Mouse (Mus musculus) monocyte, adult 5-6 weeks (primary cell): ENCODE data around the gene Ddx28. TPM values are rescaled to one million over a fixed set of nuclear protein-coding genes. Genes with fewer than 3 reads are reported as not detected.

Experiments used
- ATAC-seq: fragments of 153-309, 156-312 bp; replicated peaks from 2 replicates; pipeline ENCODE4 v1.8.0; 2017; ENCODE audit warnings: mild to moderate bottlenecking; ENCODE audit not compliant: low TSS enrichment, insufficient number of reproducible peaks, severe bottlenecking, poor library complexity, low FRiP score
- total RNA-seq: library from RNA; stranded (forward); fragments of 200-1000, 200-491, 200-594 nt; gene quantifications from 3 replicates; pipeline ENCODE4 v1.2.3, GENCODE M21; 2017

The Ddx28 gene
- total RNA-seq, 1 experiment from 2014 or later: 25.7 TPM

DNA sequence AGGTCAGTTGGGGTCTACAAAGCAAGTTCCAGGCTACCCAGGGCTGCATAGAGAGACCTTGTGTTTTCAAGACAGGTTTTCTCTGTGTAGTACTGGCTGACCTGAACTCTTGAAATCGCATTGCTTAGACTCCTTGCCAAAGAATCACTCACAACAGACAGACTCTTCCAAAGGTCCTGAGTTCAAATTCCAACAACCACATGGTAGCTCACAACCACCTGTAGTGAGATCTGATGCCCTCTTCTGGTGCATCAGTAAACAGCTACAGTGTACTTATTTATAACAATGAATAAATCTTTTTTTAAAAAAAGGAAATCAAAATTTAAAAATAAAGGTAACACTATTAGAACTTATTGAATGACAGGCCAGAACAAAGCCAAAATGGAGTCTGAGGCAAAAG, 30.5 kb downstream of the Ddx28 start:
- no peak for ATAC-seq

DNA sequence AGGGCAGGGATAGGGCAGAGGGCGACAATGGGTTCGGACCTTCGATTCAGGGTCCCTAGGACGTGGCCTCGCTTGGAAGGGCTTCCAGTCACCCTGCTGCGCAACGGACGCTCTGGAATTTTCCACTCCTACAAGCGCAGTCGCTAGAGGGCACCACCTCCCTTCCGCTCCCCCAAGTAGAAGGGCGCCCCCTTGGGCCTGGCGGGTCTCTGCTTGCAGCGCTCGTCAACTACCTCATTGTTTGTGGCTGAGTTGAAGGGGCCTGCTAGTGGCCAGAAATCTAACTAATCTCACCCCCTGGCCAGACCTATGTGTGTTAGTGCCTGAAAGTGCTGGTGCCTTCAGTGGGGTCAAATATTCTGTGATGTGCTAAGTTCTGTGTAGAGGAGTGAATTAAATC, 32.4 kb downstream of the Ddx28 start, which contains the start of gene Dpep3:
TSS of gene Dpep3 (minus strand) at position 105 of the 400 bp plus-strand sequence.
- ATAC-seq: no peak

DNA sequence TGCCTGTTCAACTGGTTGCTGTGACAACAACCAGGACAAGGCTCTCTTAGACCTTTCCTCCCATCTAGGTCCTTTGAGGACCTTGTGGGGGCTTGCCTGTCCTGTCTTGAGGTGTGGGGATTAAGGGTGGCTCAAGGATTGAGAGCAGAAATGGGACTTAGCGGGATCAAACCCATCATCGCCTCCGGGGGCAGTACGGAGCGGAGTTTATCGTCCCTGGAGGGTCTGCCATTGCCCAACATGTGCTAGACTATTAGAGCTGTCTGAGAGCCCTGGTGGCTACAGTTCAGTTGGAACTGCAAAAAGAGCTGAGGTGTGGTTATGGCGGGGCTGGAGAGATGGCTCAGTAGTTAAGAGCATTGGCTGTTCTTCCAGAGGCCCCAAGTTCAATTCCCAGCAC, 36.3 kb downstream of the Ddx28 start:
- no peak for ATAC-seq

DNA sequence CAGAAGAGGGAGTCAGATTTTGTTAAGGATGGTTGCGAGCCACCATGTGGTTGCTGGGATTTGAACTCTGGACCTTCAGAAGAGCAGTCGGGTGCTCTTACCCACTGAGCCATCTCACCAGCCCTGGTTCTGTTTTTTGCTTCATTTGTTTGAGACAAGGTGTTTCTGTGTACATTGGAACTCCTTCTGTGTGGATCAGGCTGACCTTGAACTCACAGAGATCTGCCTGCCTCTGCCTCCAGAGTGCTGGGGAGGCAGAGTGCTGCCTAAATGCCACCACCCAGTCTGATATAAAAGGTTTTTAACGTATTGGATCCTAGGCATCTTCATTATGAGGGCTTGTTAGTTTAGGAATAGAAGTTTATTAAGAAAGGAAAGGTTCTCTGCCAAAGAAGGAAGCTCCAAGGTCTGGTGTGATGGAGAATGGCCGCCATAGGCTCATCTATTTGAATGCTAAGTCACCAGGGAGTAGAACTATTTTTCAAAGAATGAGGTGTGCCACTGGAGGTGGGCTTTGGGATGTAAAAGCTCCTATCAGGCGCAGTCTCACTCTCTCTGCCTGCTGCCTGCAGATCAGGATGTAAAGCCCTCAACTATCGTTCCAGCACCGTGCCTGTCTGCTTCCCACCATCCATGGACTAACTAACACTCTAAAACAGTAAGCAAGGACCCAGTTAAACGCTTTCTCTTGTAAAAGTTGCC, 40.5 kb downstream of the Ddx28 start:
- no peak for ATAC-seq

DNA sequence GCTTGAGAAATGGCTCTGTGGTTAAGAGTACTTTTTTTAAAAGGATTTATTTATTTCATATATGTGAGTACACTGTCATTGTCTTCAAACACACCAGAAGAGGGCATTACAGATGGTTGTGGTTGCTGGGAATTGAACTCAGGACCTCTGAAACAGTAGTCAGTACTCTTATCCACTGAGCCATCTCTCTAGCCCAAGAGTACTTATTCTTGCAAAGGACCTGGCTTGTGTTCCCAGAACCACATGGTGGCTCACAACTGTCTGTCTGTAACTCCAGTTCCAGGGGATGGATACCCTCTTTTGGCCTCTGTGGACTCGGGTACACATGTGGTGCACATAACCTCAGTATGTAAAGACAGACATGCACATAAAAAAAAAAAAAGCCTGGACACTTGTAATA, 42.3 kb downstream of the Ddx28 start:
- ATAC-seq: no peak

DNA sequence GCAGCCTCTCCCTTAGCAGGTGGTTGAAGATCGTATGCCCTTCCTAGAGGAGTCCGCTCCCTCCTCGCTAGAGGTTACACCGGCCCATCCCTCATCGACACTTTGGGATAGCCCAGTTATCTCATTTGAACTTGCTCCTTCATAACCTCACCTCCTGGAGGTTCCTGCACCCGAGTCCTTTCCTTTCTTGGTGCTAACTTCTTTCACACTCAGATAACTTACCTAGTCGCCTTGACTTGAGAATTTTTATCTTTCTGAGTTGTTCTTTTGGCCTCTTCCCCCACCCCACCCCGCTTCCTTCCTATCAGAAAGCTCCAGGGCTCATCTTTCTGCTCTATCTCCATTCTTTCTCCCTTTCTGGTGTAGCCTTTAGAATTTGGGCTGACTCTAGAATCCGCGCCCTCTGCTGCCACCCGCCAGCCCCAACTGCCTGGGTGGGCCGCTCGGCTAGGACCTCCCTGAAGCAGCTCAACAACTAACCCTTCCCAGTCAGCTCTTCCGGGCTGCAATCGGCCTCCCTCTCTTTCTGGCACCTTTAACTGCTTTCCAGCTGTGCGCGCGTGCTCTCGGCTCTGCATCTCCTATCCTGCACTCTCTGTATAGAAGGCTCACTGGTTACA, 44.9 kb downstream of the Ddx28 start:
- ATAC-seq: no peak

DNA sequence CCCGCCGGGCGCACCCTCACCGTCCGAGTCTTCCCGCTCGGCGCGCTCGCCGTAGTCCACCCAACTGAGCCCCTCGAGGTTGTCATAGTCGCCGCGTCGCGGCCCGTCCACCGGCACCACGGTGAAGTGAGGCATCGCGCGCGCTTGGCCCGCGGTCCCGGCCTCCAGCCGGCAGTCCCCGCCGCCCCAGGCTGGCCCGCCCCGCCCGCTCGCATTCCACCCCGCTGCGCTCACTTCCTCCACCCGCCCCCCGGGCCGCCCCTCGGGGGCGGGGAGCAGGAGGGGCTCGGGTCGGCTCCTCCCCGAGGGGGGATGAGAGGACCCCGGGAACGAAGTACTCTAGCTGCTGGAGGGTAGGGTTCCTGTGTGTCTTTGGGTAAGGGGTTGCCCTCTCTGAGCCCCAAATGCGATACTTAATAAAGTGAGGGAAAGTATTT, 45.8 kb downstream of the Ddx28 start, which contains the start of gene Slc12a4:
TSS of gene Slc12a4 (minus strand) at position 193 of the 437 bp plus-strand sequence.
- 0 out of 2 replicates have a peak, but pooled peaks have one; percentile 14 for ATAC-seq

DNA sequence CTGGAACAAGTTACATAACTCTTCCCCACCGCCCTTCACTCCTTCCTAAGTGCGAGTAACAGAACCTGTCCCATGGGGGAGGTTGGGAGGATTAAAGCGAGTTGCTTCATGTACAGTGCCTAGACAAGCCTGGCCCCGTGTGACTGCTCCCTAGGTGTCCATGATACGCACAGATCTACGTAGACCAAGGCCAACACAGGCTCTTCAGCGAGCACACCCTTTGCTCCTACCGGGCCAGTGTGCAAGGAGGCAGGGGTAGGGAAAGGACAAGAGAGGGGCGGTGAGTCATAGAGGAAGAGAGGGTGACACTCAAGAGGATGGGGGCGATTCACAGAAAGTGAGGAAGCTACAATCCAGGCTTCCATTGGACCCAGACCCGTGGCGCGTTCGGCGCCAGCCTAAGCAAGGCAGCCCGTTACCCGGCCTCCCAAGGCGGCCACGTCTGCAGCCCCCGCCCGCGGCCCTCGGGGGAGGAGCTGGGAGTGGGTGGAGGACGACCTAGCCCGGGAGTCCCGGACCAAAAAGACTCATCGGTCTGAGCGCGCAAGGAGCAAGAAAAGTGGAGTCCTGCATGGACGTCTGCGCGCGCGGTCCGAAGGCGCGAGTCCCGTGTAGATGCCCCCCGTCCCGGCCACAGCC, 46.3 kb downstream of the Ddx28 start:
- ATAC-seq: peak; percentile 28

DNA sequence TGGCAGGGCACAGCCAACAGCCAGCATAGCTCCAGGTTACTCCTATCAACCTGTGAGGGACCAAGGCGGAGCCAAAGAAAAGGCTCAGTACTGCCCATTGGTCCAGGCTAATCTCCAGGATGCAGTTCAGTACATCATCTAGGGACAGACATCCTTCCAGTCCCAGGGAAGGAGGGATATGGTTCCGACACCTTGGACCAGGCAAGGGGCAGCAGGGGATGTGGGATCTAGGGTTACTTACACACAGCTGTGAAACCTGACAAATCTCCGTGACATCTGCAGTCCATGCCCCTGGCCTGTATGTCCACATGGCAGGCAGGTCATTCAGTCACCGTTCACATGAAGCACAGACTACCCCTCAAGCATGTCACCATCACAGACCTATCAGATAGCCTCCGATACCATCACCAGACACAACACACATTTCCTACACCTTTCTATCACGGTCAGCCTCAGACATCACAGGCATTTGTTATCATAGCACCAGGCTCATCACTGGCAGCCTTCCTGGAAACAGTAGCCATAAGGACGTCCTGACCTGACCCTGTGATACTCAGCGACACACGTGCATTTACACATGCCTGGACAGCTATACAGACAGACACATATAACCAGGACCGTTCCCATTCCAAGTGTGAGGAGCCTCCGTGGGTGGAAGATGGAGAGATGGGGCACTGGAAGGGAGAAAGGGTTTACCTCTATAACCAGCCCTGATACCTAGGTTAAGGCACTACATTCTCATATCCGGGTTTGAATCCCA, 47.0 kb downstream of the Ddx28 start:
- ATAC-seq: no peak

DNA sequence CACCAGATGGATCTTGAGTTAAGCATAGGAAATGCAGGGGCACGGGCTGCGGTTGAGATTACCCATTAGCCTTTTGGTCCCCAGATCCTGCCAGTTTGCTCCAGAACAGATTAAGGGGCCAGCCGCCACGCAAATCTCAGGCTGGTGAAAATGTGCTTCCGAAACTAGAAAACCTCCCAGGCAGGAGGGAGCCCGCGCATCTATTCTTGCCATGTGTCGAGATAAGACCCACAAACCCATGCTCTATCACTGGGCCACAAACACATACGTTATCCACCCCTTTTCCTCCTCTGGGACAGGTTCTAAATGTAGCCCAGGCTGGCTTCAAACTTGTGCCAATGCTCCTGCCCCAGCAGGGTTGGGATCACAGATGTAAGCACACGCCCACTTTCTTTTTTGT, 50.1 kb downstream of the Ddx28 start:
- ATAC-seq: no peak

DNA sequence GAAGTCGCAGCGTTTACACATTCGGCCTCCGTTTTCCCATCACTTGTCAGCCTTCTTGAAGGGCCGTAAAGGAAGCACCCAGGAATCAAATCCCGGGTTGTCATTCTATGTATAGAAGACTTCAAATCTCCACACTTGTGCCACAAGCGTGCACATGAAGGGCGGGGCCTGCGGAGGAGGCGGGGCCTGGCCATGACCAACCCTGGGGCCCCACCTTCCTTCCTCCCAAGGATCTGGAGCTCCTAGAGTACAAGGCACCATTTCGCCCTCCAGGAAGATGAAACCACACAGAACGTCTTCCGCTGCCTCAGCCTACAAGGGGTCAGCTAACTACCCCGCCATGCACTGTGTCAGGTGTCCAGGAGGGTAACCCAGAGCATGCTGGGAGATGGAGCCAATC, 50.6 kb downstream of the Ddx28 start:
- ATAC-seq: no peak

Other genes with a start within 250 kb of the Ddx28 start
- 11.8 to 19.7 TPM (median 13.0 TPM) in 3 replicates for gene Ranbp10, start 184.5 kb downstream of the Ddx28 start, total RNA-seq
- gene Tsnaxip1, start 184.2 kb downstream of the Ddx28 start, total RNA-seq: 0.19 TPM in 1 of 3 replicates, not detected in the others
- 3.6 to 7.3 TPM (median 5.4 TPM) in 3 replicates for gene Cenpt, start 158.6 kb downstream of the Ddx28 start, total RNA-seq
- 12.3 to 21.2 TPM (median 20.9 TPM) in 3 replicates for gene Thap11, start 156.8 kb downstream of the Ddx28 start, total RNA-seq
- 20.2 to 38.8 TPM (median 28.6 TPM) in 3 replicates for gene Nutf2, start 151.3 kb downstream of the Ddx28 start, total RNA-seq
- 29.2 to 48.9 TPM (median 46.8 TPM) in 3 replicates for gene Edc4, start 131.0 kb downstream of the Ddx28 start, total RNA-seq
- 3.6 TPM in 1 of 3 replicates, not detected in the others for gene Nrn1l, start 118.3 kb downstream of the Ddx28 start, total RNA-seq
- 11.4 to 15.3 TPM (median 11.6 TPM) in 3 replicates for gene Pskh1, start 111.4 kb downstream of the Ddx28 start, total RNA-seq
- gene Ctrl, start 78.0 kb downstream of the Ddx28 start, total RNA-seq: not detected in 3 replicates
- 98.5 to 154 TPM (median 99.0 TPM) in 3 replicates for gene Psmb10, start 73.4 kb downstream of the Ddx28 start, total RNA-seq
- gene Lcat, start 68.5 kb downstream of the Ddx28 start, total RNA-seq: not detected in 3 replicates
- gene Slc12a4, start 45.8 kb downstream of the Ddx28 start, total RNA-seq: 2.7 to 13.5 TPM (median 8.1 TPM) in 3 replicates
- 0.96 to 1.7 TPM (median 0.97 TPM) in 3 replicates for gene Dpep3, start 32.5 kb downstream of the Ddx28 start, total RNA-seq
- gene Dus2, start 20.5 kb downstream of the Ddx28 start, total RNA-seq: 4.4 to 16.1 TPM (median 14.3 TPM) in 3 replicates
- gene Dpep2nb, start 5.9 kb downstream of the Ddx28 start, total RNA-seq: 1.2 to 2.1 TPM (median 1.3 TPM) in 3 replicates
- 69.7 to 114 TPM (median 95.6 TPM) in 3 replicates for gene Nfatc3, start 47.0 kb upstream of the Ddx28 start, total RNA-seq
- not detected in 3 replicates for gene Esrp2, start 125.1 kb upstream of the Ddx28 start, total RNA-seq
- 7.7 to 8.6 TPM (median 8.2 TPM) in 3 replicates for gene Pla2g15, start 138.5 kb upstream of the Ddx28 start, total RNA-seq
- 11.1 to 13.3 TPM (median 13.1 TPM) in 3 replicates for gene Slc7a6, start 157.0 kb upstream of the Ddx28 start, total RNA-seq
- 65.9 to 77.4 TPM (median 66.8 TPM) in 3 replicates for gene Slc7a6os, start 199.1 kb upstream of the Ddx28 start, total RNA-seq
- 9.3 to 14.4 TPM (median 10.9 TPM) in 3 replicates for gene Prmt7, start 199.1 kb upstream of the Ddx28 start, total RNA-seq